Mouse (Mus musculus): Measurements from ENCODE around the gene Arf5. TPM values are rescaled to one million over a fixed set of nuclear protein-coding genes. Genes with fewer than 3 reads are reported as not detected.

Gene Arf5
- 100 to 1,000 TPM; 174 to 175 TPM for total RNA-seq (2023)

DNA sequence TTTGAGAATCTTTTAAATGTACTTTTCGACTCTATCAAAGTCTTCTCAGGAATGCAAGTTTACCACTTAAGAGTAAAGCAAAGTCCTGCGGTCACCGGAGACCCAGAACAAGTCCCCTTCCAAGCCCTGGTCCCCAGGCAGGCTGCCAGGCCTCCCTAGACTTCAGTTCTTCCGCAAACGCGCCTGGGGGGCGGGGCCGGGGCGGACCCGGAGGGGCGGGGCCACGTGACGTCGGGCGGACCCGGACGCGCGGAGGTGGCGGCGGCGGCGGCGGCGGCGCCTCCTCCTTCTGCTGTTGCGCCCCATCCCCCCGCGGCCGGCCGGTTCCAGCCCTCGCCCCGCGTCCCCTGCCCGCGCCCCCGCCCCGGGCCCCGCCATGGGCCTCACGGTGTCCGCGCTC is at the start of gene Arf5:
TSS of gene Arf5 (plus strand) at position 248 of the 400 bp plus-strand sequence.

GRCm38 (mm10) chr6:28397681-28398203 is 25.6 kb upstream of the Arf5 start, which contains the start of gene Zfp800:
Gene Zfp800 (minus strand): TSS chr6:28398005.

GRCm38 (mm10) chr6:28427096-28427839 is 3.9 kb downstream of the Arf5 start, which contains the start of gene Fscn3:
Gene Fscn3 (plus strand): TSS chr6:28427789.

DNA sequence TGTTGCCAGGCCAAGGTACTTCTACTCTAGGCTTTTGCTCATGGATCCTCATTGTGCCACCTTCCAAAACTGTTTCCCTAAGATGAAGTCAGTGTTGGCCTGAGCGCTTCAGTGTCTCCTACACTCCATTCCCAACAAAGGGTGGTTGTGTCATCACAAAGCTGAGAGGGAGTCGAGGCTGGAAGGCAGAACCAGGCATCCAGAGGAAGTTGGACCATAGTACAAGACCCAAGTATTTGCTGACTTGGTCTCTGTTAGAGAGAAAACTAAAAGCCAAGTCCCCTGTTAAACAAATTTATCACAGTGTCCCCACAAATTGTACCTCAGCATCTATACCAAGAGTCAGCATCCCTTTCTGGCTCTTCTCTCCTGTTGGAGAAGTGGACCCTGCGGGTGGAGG is 4.9 kb downstream of the Arf5 start, which contains the start of gene Gcc1:
TSS of gene Gcc1 (minus strand) at position 101 of the 400 bp plus-strand sequence.

GRCm38 (mm10) chr6:28449253-28449652 is 25.9 kb downstream of the Arf5 start, which contains the start of gene Pax4:
Gene Pax4 (minus strand): TSS chr6:28449353.

DNA sequence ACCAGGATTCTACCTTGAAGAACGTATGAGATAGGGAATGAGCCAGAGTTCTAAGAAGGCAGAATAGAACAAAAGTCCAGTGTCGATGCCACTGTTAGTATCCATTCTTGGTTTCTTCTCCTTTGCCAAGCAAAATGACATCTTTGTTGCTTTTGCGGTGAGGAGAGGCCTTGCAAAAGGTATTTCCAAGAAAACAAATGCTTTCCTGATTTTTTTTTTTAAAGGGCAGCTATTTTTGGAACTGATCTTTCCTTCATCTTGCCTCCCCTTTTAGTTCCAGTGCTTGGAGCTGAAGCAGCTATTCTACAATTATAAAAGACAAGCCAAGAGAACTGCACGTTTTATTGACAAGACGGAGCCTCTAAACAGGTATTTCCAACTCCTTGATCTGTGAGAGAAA is 51.5 kb downstream of the Arf5 start, which contains the start of gene Snd1:
TSS of gene Snd1 (plus strand) at position 301 of the 400 bp plus-strand sequence.

Other genes with a start within 250 kb of the Arf5 start
- 10 to 100 TPM; 50.5 to 53.7 TPM for gene Zfp800, start 25.6 kb upstream of the Arf5 start, total RNA-seq (2023)
- under 1 TPM; 0.67 to 0.89 TPM for gene Fscn3, start 4.2 kb downstream of the Arf5 start, total RNA-seq (2023)
- 10 to 100 TPM; 26.5 to 31.3 TPM for gene Gcc1, start 4.8 kb downstream of the Arf5 start, total RNA-seq (2023)
- gene Pax4, start 25.8 kb downstream of the Arf5 start, total RNA-seq (2023) = not detected
- 100 to 1,000 TPM; 128 to 142 TPM for gene Snd1, start 51.6 kb downstream of the Arf5 start, total RNA-seq (2023)